Mouse (Mus musculus): ENCODE results near the gene Nbl1.

DNA sequence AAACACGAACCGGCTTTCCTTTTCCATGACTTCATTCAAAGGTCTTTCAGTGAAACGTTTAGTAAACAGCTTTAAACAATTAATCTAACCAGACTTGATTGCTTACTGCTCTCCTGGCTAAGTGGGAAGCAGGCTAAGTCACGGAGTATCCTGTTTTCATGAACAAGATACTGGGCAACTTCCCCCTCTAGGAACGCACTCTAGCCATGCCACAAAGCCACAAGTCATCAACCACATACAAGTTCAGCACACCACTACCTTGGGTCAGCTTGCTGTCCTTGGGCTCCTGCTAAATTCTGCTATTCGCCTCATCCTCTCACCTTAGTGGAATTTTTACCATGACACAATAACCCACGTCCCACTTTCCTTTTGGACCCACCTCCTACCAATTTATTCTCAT lies 28.2 kb upstream of the Nbl1 start:
- TF ChIP-seq RCOR1 (IDR thresholded peaks at IDR 0.05; ENCODE audit: low read depth, low read length) (no peak), SIN3A (IDR thresholded peaks at IDR 0.05; ENCODE audit: low read length) (no peak), CTCF (IDR thresholded peaks at IDR 0.05 in 2 of 3, conservative IDR thresholded peaks at IDR 0.05 in 1 of 3; ENCODE audit: control insufficient read depth in 1 of 3, insufficient read depth in 1 of 3, low read depth in 2 of 3, low read length in 3 of 3, poor library complexity in 1 of 3, severe bottlenecking in 1 of 3) (no peak), POLR2A (IDR thresholded peaks at IDR 0.05; ENCODE audit: control insufficient read depth in 1 of 2, insufficient read depth in 1 of 2, low read depth in 1 of 2, low read length in 2 of 2, poor library complexity in 1 of 2) (no peak), ETS1 (IDR thresholded peaks at IDR 0.05; ENCODE audit: low read depth, low read length) (no peak), USF1 (IDR thresholded peaks at IDR 0.05; ENCODE audit: low read depth, low read length) (no peak), GATA1 (IDR thresholded peaks at IDR 0.05; ENCODE audit: low read depth, low read length) (no peak), EP300 (IDR thresholded peaks at IDR 0.05; ENCODE audit: low read depth in 1 of 2, low read length in 2 of 2) (no peak), RAD21 (IDR thresholded peaks at IDR 0.05; ENCODE audit: low read depth, low read length) (no peak)

All from MEL (cell line).